Mouse (Mus musculus): ENCODE data around the gene Paics.
"Not testable (repeated sequence)": the region's sequence is repeated elsewhere in the genome, so short reads cannot be mapped to it uniquely, and the experiment has no call there.

Gene Paics

DNA sequence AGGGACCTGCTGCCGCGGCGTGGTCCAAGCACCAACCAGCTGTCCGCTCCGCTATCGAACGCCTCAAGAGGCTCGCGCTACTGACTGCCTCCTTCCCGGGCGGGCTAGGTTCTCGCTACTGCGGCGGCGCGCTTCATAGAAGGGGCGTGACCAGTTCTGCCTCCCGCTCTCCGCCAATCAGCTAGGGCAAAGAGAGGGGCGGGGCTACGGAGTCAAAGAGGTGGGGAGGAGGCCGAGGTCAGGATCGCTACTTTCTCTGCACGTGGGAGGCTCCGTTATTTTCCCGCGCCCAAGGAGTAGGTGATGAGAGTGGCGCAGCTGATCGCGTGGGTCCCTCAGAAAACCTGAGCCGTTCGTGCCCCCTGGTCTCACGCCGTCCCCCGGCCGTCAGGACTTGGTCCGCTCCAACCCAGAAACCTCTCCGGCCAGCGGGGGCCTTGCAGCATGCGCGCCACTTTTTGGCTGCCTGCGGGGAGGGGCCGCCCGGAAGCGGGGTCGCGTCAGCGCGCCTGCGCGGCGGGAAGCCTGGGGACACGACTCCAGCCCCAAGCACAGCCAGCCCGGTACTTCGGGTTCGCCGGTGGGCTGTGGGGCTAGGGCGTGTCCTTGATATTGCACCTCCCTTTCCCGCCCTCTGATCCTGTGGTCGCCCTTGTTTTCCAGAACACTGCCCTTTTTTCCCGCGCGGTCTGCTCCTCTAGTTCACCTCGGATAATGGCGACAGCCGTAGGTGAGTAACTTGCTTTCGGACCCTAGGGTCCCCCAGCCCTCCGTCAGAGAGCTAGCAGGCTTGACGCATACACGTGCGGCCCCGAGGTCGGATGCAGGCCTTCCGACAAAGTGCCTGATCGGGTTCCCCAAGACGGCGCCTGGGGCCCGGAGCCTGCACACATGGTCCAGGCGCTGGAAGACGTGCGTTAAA, at the start of gene Paics, which contains the start of gene Ppat:
Paics (plus strand) TSS at position 202 of the 922 bp plus-strand sequence.
Ppat (minus strand) TSS at position 473 of the 922 bp plus-strand sequence.
- peak; percentile 96 to 98 for DNase-seq (ENCODE audit: low spot score in 2 of 2)

- DNase-seq (ENCODE audit: low spot score in 2 of 2): no peak
These were observed 49.0 kb upstream of the Paics start for GRCm38 (mm10) chr5:76902131-76902530.

GRCm38 (mm10) chr5:76904713-76905404, 46.2 kb upstream of the Paics start:
- DNase-seq (ENCODE audit: low spot score in 2 of 2): no peak

DNA sequence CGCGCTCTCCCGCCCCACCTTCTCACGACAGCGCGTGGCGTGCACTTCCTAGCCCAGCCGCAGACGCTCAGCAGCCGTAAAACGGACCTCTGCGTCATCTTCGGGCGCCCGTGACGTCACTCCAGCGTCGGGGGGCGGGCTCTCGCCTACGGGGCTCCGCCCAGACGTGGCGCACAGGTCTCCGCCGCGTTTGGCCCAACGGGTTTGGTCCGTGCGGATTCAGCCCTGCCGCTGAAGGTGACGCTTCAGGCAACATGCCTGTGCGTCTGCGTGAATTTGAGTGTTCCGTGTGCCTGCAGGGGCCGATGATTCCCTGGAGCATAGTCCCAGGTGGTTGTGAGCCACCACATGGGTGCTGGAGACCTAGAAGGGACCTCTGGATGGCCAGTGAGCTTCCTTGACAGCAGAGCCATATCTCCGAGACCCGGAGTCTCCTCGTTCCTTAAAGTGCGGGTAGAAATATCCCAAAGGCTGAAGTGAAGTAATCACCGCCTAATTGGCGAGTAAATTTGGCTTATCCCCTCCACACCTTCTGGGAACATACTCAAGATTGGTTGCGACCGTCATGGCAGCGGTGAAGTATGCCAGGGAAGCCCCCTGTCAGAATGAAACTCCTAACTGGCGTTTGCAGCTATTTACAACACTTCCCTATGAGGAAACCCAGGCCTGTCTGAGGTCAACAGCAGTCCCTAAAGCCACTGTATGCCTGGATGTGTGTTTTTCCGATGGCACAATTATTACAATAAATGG, 45.5 kb upstream of the Paics start, which contains the start of gene Aasdh:
Aasdh (minus strand) TSS at position 110 of the 750 bp plus-strand sequence.
- DNase-seq (ENCODE audit: low spot score in 2 of 2): peak; percentile 92 to 96

- no peak for DNase-seq (ENCODE audit: low spot score in 2 of 2)
These were observed 45.0 kb upstream of the Paics start for GRCm38 (mm10) chr5:76906155-76906499.

GRCm38 (mm10) chr5:76910807-76911206, 40.3 kb upstream of the Paics start:
- no peak for DNase-seq (ENCODE audit: low spot score in 2 of 2)

GRCm38 (mm10) chr5:76912522-76912921, 38.6 kb upstream of the Paics start:
- DNase-seq (ENCODE audit: low spot score in 2 of 2): not testable (repeated sequence)

GRCm38 (mm10) chr5:76922833-76923232, 28.3 kb upstream of the Paics start:
- DNase-seq (ENCODE audit: low spot score in 2 of 2): no peak

DNA sequence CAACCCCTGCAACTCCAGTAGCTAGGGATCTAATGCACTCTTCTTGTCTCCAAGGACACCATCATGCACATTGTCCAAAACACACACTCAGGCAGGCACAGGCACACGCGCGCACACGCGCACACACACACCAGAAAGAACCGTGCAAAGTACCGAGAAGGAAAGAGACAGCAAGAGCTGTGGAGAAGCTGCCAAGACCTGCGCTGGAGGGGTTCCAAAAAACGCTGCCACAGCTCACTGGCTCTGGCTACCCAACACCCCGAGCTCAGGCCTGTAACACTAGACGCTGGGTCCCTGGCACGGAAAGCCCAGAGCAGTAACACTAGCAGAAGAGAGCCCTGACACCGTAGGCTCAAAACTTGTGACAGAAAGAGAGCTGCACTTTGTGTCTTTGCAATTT, 27.7 kb upstream of the Paics start:
- no peak for DNase-seq (ENCODE audit: low spot score in 2 of 2)

DNA sequence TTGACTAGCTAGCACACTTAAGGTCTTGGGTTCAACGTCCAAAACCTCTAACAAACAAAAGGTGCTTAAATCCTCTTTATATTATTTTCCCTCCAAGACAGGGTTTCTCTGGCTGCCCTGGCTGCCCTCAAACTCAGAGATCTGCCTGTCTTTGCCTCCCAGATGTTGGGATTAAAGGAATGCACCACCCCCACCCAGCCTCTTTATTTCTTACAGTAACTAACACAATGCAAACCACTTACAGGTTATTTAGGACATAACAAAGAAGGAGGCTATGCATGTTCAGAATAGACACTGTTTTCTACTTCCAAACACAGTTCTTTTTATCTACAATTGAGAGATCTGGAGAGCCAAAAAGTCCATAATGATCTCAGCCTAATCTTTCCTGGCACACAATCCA, 26.8 kb upstream of the Paics start:
- no peak for DNase-seq (ENCODE audit: low spot score in 2 of 2)

DNA sequence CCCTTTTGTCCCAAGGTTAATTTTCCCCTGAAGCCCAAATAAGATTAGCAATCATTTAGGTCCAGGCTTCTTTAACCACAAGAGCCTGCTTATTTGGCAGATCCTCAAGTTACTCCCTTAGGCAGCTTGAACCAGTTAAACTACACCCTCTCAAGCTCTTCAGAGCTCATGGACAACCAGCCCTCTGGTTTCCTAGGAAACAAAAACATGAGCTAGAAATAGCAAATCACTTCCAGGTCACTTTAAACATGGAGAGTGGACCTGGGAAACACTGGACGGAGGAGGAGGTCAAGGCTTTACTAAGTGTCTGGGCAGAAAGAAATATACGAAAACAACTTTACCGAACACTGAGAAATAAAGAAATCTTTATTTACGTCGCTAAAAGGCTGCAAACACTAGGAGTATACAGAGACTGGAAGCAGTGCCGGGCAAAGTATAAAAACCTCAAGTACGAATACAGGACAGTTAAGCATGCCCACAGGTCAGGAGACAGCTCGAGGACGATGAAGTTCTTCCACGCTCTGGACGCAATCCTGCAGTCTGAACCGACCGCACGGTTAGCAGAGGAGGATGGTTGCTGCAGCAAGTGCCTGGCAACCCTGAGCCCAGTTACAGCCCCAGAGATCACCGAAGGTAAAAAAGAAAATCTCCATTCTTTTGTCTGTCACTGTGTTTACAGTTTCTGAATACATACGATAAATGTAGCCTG, 22.8 kb upstream of the Paics start:
- no peak for DNase-seq (ENCODE audit: low spot score in 2 of 2)

DNA sequence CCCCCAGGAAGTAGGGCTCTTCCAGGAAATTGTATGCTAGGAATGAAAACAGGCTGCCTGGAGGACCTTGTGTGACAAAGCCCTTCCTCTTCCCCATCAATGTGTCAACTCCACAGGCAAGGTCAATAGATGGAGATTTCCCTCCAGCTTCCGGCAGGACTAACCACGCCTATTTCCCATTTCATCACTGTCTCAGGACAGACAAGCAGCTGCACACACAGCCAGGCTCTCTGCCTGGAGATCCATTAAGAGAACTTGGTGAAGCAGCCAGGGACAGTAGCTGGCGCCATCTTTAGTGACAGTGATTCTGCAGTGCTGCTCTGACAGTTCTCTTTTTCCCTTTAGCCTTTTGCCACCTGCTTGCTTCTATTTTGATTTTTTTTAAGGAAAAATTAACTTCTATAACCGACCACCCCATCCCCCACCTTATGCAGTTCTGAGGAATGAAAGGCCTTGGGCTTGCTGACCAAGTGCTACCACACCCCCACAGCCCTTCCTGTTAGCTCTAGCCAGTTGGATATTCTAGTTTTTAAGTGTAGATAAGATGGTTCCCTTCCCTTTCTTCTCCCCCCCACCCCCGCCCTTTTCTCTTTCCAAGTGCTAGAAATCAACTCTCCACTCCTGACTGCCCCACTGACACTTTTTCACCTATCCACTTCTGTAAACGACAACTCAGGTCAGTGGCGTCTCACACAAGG, 21.8 kb upstream of the Paics start:
- DNase-seq (ENCODE audit: low spot score in 2 of 2): no peak

DNA sequence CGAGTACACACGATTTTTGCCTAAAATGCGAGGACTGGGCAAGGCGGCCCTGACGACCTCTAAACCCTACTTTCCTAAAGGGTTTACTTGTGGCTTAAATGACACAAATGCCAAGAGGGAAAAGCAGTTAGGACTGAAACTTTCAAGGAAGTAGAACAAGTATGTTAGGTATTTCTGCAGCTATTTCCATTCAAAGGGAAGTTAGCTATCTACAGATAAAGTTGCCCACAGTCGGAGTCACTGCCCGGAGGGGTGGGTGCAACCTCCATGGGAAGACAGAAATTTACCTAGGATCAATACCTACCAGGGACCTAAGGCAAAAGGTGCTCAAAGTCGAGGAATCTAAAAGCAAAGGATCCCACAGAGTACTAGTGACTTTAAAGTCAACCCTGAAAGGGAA, 11.4 kb upstream of the Paics start:
- no peak for DNase-seq (ENCODE audit: low spot score in 2 of 2)

DNA sequence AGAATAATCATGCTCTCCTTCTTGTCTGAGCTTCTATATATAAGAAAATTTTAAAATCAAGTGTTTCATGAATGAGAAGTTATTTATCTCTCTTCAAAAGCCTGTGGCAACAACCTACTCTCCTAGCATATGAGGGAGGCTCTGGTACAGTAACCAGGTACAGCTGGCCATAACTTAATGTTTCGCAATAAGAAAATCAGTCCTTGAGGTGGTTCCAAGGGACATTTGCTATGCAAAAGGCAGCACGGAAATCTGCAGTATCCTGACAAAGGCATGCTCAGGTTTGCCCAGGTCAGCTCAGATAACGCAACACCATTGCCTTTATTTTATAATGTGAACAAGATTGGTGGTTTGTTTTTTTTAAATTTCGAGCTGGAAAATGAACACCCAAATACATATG, 9.1 kb upstream of the Paics start:
- no peak for DNase-seq (ENCODE audit: low spot score in 2 of 2)

DNA sequence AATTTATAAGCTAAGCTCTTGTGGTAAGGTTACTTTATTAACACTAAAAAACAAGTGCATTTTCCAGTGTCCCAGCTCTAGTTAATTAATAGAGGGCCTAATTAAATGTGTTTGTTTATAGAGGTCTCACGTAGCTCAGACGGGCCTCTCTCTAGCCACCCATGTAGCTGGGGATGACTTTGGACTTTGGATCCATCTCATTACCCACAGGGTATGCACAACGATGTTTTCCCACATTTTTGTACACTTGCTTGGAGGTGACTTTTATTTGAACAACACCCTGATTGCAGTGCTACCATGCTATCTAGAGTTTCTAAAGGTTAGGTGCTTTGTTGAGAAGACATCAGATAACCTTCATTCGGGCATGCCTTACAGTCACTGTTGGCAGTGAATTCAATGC, 8.6 kb upstream of the Paics start:
- no peak for DNase-seq (ENCODE audit: low spot score in 2 of 2)

- DNase-seq (ENCODE audit: low spot score in 2 of 2): no peak
These were observed 6.0 kb upstream of the Paics start for GRCm38 (mm10) chr5:76944965-76945677.

GRCm38 (mm10) chr5:76945678-76946033, 5.5 kb upstream of the Paics start:
- no peak for DNase-seq (ENCODE audit: low spot score in 2 of 2)

- DNase-seq (ENCODE audit: low spot score in 2 of 2): no peak
These were observed 4.0 kb upstream of the Paics start for GRCm38 (mm10) chr5:76947142-76947541.

- DNase-seq (ENCODE audit: low spot score in 2 of 2): no peak
These were observed 3.3 kb upstream of the Paics start for GRCm38 (mm10) chr5:76947758-76948157.

Data from urinary bladder, adult 18-20 months (tissue).